Mouse (Mus musculus) A20 (cell line): ENCODE measurements at regions not wholly inside any gene's neighbourhood (a gene's known extent, or its start where the extent isn't known, plus 50 kb on each side); places are given as distances from the start of the nearest gene placed in this dataset.

Experiments
- DNase-seq: peaks from one replicate; pipeline ENCODE4 v3.0.0-alpha.2; 2011; ENCODE audit warnings: low read depth, low spot score

DNA sequence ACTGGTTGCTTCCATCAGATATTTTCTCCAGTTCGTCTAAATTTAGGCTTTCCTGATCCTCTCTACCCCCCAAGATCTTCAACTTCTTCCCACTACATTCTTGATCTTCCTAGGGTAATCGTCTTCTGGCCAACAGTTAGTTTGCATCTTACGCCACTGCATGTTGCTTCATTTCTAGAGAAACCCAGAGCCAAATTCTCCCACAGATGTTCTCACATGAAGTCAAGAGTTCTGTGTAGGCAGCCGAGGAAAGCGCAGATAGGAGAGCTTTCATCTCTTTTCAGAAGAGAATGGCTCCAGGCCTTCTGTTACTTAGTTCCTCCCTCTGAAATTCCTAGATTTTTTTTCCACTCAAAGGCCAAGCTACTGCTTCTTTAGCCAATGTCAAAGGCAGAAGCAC is 179.9 kb downstream of the Fgf10 start:
- DNase-seq: no peak

DNA sequence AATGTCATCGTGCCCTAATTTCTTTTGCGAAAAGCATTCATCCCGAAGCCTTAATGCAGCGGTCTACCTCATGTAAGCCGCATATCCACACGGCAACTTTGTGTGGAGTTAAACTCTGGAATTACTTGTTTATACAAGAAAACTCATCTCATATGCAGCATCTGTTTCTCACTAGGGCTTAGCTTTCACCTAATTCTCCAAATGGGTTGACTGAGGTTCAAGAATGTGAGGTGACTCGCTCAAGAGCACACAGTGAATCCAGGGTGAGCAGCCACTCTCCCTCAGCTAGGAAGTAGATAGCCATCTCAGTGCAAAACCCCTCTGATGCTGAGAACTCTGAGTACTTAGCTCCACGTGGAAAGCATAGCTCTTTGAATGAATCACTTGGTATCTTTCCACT is 181.1 kb downstream of the Fgf10 start:
- DNase-seq: no peak

DNA sequence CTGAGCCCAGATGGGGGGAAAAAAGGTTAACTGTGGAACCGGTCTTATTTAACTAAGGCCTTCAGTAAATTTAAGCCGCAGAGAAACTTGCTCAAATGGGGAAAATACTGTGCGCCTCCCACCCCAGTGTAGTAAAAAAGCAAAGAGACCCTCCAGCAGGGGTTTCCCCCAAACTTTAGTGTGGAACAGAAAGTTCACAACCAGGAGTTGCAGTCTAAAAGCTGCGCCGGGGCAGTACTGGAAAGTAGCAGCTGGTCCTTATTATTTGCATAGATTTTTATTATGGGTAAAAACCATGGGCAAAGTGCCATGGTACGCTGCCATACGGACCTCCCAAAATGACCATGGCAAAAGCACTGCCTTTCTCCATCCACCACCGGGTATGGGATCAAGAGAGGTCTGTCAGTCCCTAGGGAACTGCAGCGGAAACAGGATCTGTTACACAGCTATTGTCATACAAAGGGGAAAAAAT is 216.8 kb downstream of the Fgf10 start:
- DNase-seq: no peak

DNA sequence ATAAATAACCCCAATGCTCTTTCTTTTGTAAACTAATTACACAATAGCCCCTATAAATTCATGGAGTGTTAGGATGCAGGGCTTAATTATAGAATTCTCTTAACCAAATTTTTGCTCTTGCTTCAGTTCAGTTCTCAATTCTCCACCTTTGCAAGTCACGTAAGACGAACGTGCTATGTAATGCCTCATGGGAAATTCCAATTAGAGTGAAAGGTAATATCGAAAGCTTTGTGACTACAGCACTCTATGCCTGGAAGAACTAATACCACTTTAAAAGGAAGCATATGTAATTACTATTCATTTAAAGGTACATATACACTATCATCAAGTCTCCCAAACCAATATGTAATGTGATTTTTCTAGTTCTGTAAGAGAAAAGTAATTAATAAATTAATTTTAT is 225.5 kb downstream of the Fgf10 start:
- no peak for DNase-seq

DNA sequence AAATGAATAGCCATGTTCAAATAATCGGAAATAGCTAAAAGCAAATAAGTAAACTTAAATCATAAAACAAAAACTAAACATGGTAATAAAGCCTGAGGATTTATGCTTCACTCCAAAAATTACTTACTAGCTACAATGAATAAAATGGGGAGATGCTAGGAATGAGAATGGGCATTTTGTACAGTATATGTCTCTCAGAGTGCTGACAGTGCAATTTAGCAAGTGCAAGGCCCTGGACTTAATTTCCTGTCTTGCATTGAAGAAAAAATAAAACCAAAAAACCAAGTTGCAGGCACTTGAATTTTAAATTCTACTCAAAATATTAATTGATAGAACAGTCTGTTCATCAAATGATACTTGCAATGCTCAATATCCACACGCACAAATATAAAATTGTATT is 232.4 kb downstream of the Fgf10 start:
- no peak for DNase-seq

DNA sequence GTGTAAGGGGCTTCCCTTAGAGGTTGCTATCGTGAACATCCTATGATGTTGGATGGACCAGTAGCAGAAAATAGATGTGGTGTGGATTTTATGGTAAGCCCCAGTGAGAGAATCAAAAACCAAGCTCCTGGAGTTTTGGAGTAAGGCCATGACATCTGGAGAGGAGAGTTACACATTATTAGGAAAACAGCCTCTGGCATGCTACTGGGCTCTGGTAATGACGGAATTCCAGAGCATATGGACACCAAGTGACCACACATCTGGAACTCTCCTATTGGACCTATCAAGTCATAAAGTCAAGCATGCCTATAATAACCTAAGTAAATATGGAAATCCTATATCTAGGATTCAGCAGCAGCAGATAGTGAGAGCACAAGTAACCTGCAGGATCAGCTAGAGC is 240.8 kb downstream of the Fgf10 start:
- DNase-seq: no peak

DNA sequence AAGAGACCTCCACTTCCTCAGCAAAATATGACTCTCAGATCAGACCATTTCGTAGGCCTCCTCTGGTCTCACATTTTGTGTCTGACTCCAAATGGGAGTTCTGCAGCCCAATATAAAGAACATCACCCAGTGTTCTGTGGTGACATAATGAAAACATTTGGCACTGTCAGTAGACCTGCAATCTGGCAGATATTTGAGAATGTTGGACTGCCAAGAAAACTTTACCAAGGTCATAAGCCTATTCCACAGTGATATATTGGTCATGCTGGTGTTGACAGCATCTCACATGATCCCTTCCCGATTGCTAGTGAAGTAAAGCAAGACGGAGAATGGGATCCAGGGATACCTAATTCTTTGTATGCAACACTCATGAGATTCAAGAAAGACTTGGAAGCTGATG is 271.2 kb downstream of the Fgf10 start:
- no peak for DNase-seq

DNA sequence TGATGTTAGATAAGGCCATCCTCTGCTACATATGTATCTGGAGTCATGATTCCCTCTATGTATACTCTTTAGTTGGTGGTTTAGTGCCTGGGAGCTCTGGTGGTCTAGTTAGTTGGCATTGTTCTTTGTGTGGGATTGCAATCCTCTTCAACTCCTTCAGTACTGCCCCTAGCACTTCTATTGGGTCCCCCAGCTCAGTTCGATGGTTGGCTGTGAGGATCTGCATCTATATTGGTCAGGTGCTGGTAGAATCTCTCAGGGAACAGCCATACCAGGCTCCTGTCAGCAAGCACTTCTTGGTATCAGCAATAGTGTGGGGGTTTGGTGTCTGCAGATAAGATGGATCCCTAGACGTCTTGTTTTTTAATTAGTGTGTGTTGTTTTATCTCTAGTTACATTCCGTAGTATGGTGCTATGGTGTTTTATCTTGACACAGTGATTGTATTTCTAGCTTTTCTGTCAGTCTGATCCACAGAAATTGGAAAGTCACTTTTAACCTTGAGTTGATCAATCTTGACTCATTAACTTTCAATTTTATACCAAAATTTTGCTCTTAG is 296.6 kb downstream of the Fgf10 start:
- DNase-seq: no peak

DNA sequence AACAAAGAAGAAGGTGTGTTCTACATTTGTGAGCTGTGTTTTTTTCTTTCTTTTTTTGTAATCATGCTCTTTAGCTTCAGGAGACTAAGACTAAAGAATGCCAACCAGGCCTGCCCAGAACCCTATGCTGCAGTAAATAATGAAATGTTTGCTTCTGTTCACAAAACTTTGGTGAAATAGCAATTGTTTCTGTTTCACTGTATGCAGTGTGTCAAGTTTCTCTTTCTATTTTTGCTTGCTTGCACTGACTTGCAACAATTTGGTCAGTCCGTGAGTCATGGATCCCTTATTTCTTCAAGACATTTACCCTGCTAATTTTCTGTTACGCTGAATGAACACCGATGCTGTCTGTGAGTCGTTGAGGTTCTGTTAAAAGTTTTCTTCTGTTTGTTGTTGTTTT is 298.1 kb downstream of the Fgf10 start:
- no peak for DNase-seq

DNA sequence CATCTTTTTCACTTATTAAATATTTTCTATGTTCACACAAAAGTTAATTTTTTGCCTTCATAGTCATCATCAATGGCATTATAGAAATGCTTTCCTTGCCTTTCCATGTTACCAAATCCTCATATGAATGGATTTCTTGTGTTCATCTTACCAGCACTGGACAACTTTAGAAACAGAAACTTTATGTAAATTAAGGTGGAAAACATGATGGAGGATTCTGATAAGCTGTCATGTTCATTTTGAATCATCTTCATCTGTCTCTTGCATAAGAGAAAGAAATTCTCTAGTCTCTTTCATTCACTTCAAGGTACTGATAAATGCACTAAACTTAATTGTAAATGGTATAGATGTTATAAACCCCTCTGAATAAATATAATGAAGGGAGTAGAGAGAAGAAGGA is 305.4 kb downstream of the Fgf10 start:
- no peak for DNase-seq

DNA sequence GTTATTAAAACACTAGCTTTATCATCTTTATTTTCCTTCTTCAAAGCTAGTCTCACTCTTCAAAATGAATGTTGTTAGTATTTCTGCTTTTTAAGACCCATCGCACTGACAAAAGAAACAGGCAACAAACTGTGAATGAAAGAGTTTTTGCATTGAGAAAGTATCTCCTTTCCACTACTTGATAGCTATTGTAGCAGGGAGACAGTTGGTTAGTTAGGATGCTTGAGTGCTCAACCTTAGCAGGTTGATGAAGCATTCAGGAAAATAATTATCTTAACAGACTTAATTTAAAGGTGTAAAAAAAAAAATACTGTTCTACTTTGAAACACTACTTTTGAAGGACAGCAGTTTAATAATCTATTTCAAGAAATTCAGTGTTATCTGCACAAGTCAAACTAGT is 305.9 kb downstream of the Fgf10 start:
- DNase-seq: no peak

DNA sequence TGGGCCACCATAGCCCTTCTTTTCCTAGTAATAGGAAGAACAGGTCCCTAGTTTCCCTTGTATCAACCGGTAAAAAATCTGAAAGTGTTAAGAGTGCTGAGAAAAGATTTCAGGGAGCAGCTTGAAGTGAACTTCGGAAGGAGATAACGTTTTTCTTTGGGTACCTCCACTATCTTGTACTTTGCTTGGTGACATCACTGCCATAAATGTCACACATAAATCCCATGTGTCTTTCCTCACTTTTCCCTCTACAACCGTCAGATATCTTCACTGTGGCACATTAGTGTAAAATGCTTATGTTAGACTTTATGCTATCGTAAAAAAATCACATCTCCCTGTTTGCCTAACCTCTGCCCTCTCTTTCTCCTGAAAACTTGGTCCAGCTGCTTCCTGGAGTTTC is 309.9 kb downstream of the Fgf10 start:
- DNase-seq: no peak

DNA sequence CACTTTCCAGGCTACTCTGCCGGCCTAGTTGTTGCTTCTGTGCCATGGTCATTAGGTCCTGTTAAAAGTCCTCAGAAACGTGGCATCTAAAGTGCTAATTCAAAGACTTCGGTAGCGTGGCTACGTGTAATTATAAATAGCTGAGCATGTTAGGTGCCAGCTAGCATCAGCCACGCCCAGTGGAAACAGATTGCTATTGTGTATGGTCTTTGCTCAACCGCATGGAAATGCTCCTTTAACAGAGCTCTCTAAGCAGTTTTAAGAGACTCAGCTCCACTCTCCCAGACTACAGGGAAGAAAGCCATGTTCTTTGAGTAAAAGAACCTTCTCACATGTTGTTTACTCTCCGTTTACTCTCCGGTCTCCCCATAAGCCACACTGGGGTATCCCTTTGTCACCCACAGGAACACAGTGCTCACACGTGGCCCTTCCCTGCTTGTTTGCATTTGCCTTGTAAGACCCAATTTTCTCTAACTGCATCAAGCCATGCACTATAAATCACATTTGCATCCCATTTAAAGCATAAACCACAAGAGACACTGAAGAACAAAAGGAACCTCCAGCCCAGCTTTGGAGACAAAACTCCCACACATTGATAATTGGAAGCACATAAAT is 311.7 kb downstream of the Fgf10 start:
- no peak for DNase-seq

DNA sequence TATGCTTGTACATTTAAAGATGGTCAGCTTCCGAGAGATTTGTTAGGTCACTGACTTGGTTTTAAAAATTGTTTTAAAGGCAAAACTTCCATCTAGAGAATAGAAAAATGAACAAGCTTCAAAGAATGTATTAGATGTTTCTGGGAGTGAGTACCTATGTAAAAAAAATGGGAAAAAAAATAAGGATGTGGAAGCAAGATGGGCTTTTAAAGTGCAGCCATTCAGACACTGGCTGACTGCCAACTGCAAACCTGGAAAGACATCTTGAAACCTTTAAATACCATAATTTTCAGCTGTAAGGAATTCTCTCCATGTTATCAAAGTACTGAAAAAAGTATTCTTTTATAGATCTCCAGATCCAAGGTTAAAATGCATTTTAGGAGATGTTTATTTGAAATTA is 315.7 kb downstream of the Fgf10 start:
- no peak for DNase-seq

DNA sequence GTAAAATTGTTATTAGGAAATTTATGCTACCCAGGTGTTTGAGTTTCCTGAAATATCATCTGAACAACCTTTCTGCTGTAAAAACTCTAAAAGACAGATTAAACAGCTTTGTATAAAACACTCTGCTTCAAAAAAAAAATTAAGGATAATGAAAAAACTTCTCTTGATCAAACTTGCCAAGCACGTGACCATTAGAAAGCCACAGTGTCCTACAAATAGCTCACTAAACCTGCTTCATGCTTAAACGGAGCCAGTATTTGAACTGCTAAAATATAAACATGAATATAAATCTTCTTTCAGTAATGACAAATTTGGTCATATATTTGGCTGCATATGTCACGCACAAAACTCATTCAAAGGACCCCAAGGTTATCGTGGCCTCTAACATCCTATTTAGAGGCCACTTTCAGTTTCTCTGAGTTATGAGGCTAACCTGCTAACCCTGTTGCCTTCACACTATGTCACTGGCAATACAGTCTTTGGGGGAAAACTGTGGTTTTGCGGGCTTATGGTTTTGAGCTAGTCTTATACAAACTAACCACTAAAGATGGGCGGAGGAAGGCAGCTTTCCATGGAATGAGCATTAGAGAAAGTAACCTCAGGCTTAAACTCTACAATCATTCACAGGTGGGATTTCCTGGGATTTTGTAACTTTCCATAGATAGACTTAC is 355.8 kb downstream of the Fgf10 start:
- no peak for DNase-seq

DNA sequence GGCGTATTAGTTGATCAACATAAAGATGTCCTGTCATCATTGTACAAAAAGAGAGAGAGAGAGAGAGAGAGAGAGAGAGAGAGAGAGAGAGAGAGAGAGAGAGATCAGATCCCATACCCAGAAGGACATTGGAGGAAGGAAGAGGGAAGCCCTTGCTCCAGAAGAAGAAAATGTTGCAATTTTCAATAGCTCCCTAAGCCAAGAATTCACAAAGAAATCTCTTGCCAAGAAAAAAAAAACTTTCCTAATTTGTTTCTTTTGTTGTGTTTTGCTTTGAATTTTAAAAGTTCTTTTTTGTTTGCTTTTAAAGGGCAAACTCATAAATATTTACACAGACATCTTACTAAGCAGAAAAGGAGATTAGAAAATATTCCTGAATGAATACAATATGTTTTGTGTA is 370.0 kb downstream of the Fgf10 start:
- no peak for DNase-seq

DNA sequence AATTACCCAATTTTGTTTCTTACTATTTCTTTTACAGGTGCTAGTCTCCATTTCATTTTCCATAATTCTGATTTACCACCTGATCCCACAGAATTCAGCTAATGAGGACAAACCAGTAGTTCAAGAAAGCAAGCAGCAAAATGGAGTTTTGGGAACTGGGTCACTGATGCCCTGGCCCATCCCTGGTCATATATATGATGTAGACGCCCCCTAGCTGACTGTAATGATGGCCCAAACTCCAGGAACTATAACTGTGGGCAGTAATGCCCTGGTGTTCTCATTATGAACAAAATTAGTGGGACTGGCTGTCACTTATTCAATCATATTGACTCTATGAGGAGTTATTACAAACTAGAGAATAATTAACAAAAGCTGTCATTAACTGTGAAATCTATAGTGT is 375.5 kb downstream of the Fgf10 start:
- DNase-seq: no peak

DNA sequence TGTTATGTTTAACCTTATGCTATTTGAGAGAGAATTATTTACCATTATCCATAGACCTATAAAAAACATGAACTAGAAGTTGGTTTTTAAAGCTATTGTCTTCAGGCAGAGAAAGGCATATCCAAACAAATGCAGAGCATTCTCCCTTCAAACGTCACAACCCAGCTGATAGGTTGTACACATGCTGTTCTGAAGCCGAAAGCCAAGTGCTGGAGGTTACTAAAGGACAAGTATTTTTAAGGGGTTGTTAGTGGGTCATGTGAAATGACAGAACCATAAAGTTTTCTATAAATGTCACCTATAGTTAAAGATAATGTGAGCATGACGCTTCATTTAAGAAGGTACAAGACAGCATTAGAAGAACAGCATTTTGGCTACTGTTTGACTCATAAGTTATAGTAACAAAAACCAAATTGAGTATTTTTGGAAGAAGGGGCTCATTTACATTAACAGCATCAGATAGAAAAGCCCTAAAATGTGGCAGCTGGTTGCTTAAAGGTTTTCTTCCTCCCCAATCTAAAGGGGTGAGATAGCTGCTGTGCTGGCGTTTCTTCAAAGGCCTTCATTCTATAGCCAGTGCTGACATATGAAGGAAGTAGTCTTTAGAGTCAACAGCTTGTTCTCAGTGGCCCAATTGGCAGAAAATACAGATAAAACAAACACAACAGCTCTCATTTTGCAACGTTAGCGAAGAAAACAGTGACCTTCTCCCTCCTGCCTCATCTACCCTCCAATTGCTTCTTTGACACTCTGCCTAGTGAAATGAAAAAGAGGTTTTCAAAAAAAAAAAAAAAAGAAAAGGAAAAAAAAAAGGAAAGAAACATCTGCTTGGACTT is 359.4 kb upstream of the Paip1 start:
- DNase-seq: no peak

DNA sequence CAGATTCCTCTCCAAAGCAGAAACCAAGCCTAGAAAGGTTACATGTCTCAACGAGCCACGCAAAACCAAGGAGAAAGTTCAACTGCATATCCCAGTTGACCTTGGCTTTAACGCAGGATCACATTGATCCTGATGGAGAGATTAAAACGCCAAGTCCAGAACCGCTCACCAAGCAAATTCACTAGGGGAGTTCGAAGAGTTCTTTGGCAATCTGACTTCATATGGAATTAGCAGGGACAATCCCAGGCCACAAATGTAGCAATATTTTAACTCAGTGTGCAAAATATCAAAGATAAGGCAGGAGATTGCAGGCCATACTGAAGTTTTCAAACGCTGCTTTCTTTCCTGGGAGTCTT is 358.8 kb upstream of the Paip1 start:
- no peak for DNase-seq

DNA sequence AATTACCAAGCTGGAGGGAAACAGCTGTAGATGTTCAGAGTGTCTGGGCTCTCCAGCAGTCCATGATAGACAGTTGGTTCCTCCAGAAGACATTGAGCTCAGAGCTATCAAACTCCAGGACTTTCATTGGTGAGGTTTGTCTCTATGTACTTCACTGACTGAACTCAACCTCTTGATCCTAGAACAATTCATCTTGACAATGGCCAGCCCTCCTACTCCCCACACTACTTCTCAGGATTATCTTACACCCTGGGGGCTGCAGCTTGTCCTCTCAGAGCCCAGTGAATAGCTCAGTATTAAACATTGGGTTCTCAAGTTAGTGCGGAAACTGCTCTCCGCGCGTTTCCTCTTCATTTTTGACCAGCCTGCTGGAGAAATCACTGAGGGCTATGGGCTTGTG is 349.2 kb upstream of the Paip1 start:
- DNase-seq: no peak

DNA sequence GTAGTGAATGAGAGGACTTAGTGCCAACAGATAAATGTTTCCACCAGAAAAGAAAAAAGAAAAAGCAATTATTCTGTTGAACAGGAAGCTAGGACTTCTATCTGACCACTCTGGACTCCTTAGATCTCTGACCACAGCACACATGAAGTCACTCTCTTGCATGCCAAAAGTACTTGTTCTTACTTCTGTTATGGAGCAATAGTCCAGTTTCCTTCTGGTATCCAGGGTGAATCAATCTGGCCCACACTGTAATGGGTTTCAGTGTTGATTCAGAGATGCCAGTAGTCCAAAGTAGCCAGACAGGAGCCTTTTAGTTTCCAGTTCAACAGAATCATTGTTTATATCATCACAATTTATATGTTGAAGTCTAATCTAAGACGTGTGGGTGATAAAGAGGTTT is 346.7 kb upstream of the Paip1 start:
- DNase-seq: no peak

DNA sequence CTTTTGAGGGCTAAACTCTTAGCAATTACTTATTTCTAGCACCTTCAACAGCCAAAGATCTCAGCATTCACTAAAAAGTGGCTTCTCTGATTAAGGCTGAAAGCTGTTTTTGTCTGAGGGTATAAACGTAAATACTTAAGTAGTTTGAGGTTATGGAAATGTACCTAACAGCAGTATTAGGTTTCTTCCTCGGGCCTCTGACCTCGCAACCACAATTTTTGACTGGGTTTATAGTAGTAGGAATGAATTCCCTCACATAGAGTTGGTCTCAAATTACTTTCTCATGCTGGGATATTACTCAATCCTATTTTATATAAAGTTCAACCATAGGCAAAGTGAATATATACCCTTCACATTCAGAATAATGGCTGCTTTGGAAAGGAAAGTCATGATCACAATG is 310.5 kb upstream of the Paip1 start:
- DNase-seq: no peak

DNA sequence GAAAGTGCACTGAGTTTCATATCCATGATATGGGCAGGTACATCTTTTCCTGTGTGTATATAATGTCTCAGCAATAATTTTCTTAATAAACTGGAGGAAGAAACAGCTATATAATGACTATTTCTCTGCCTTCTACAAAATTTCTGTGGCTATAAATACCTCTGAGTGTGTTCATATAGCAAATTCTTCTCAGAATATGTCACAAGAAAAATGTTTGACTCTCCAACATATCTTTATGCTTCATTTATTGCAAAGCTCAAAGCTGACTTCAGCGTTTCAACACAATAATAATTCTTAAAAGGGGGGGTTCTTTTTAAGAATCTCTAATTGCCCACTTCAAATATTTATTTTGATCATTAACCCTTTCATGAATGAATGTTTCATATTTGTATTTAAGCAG is 310.0 kb upstream of the Paip1 start:
- DNase-seq: no peak
